Mouse (Mus musculus): ENCODE data around the gene Tenm2.

Tenm2 gene

GRCm38 (mm10) chr11:35998048-35998447, 1237.7 kb downstream of the Tenm2 start:
- in situ Hi-C loops (cut with MboI, MseI), result loop anchor here (10.0 kb wide), 2 partner anchors 143 to 563 kb away; no protein-coding TSS in a partner anchor

DNA sequence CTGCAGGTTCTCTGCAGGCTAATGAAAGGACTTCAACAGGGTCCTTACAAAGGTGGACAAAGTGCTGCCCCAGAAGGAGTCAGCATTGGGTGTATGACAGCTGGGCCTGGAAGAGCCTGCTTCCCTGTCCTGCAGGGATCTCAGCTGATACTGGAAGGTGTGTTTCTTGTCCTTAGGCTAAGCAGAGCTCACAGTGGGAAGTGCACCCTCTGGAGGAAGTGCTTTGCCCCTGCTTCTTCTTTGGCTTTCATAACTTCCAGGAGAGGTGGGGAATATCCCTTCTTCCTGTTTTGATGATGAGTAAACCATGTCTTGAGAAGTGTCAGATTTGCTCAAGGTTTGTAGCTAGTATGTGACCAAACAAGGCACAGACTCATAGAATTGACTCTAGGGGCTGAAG, 1240.5 kb downstream of the Tenm2 start:
- in situ Hi-C loops (cut with MboI, MseI), result loop anchor here (10.0 kb wide), 2 partner anchors 141 to 561 kb away; no protein-coding TSS in a partner anchor

GRCm38 (mm10) chr11:35991846-35992245, 1243.9 kb downstream of the Tenm2 start:
- in situ Hi-C loops (cut with MboI, MseI), result loop anchor here (10.0 kb wide), 2 partner anchors 137 to 557 kb away; no protein-coding TSS in a partner anchor

DNA sequence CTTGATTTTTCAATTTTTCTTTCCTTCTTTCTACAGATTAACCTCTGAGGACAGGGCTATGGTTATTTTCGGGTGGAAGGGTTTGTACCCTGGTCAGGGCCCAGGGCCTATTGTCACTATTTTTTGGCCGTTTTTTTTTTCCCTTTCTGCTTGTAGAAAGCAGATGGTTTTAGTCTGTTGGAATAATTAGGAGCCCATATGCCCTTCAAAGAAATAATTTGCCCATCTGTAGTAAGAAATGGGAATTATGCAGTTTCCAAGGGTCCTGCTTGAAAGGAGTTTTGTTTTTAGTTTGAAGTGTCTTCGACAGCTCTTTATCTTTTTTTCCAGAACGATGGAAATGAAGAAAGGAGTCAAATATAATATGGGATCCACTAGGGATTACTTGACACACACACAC, 1245.8 kb downstream of the Tenm2 start:
- in situ Hi-C loops (cut with MboI, MseI), result loop anchor here (10.0 kb wide), 3 partner anchors 135 to 1485 kb away; no protein-coding TSS in a partner anchor

- in situ Hi-C loops (cut with MboI, MseI), result loop anchor here (10.0 kb wide), 1 partner anchor 1481 kb away; no protein-coding TSS in a partner anchor
Measured at GRCm38 (mm10) chr11:35985841-35986393, 1249.8 kb downstream of the Tenm2 start.

DNA sequence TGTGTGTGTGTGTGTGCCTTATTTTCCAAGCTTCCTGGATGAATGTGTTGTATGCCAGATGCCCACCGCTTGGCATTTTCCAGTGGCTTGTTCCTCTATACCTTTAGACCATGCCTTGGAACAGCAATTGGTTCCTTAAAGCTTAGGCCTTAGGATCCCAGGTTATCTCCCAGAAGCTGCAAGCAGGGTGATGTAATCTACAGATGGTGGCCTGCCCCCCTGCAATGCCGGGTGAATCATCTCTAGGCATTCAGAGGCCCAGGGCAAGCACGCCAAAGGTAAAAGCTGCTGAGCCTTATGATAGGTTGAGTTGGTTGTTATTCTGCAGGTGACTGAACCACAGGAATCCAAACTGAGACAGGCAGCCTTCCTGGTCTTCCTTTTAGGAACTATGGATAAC, 1253.0 kb downstream of the Tenm2 start:
- in situ Hi-C loops (cut with MboI, MseI), result loop anchor here (10.0 kb wide), 1 partner anchor 1478 kb away; no protein-coding TSS in a partner anchor

DNA sequence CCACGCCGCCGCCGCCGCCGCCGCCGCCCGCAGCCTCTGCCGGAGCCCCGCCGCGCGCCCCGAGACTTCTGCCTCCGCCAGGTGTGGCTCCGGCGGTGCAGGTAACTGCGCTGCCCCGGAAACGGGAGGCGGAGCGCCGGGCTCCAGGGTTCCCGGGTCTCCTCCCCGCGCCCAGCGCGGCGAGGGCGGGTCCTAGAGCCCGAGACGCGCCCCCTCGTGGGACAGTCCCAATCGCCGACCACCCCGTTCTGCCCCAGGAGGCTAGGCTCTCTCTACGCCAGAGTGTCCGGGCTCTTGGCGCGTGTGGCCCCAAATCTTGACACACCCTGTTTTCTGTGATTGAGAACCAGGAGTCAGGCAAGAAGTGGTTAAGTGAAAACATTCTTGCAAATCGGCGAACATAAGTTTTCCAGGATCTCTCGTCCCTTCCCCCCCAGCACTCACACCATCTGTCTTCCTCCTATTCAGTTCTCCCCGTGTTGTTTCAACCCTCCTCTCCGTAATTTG, 1255.3 kb downstream of the Tenm2 start, which contains the start of gene Wwc1:
TSS of gene Wwc1 (minus strand) at position 117 of the 507 bp plus-strand sequence.
- in situ Hi-C loops (cut with MboI, MseI), result loop anchor here (10.0 kb wide), 1 partner anchor 1476 kb away; no protein-coding TSS in a partner anchor

DNA sequence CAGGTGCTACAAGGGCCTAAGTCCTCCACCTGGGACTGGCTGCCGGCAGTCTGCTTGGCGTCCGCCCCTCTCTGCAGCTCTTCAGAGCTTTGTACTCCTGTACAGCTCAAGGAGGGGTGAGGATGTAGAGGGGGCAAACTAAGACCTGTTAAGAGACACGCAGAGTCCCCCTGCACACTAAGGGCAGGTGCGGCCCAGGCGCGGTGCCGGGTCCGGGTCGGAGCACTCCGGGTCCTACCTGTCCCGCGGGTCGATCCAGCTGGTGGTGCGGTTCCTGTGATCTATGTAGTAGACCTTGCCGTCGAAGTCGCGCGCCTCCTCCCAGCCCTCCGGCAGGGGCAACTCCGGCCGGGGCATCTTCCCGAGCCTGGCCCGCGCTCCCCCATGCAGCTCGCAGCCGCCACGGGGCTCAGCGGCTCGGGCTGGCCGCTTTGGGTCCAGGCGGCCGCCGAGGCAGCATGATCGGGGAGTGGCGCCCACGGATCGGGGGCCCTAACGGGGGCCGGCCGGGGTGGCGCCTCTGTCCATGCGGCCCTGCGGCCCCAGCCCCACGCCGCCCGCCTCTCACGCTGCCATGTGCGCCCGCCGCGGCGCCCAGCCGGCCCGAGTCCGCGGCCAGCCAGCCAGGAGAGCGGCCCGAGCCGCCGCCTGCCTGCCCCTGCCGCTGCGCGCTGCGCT, 1255.9 kb downstream of the Tenm2 start:
- in situ Hi-C loops (cut with MboI, MseI), result loop anchor here (10.0 kb wide), 1 partner anchor 1475 kb away; no protein-coding TSS in a partner anchor

DNA sequence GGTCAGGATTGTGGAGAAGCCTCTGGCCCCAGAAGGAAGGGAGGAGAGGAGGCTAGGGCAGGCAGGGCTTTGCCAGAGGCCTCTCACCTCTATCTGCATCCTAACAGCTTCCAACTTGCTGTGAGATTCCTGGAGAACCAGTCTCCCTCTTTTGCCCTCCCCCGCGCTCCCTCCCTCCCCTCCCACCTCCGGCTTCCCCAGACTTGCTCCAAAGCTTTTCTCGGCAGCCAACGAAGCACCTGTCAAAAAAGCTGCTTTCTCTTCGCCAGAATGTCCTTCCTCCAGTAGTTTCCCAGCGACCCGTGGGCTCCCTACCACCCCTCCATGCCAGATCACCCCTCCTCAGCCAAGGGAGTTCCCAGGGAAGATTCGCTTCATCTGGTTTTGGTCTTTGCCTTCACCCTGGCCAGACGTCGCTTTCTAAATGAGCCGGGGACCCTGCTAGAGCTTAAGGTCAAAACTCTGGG, 1256.5 kb downstream of the Tenm2 start:
- in situ Hi-C loops (cut with MboI, MseI), result no loop called here

- in situ Hi-C loops (cut with MboI, MseI), result no loop called here
Measured at GRCm38 (mm10) chr11:35977796-35978195, 1258.0 kb downstream of the Tenm2 start.

DNA sequence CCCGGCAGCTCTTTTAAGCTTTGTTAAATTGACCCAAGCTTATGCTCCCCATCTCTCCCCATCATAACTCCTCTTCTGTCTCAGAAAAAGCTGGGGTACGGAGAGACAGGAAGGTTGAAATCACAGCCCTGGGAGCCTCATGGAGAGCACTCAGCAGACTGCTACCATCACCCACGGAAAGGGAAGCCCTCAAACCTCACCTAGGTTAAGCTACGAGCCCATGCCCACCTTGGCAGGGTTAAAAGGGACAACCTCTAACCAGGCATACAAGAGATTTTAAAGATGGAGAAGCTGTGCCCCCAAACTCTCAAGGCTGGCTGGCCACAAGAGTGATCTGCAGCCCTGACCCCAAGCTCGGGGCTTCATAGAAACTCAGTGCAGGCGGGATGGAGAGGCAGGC, 1258.7 kb downstream of the Tenm2 start:
- in situ Hi-C loops (cut with MboI, MseI), result no loop called here

DNA sequence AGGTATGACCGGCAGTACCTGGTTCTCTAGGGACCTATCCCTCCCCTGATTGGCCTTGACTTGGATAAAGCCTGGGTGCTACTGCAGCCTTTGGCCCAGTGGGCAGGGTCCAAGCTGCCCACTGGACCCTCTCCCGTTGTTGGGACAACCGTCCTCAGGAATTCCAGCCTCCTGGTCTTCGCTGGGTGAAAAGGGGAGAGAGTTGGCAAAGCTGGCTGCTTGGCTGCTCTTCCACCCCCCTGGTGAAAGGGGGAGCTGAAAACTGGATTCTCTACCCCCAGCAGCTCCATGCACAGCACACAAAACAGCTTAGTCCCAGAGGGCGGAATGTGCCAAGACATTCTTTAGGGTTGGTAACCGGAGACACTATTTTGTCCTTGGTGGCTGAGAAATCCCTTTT, 1259.3 kb downstream of the Tenm2 start:
- in situ Hi-C loops (cut with MboI, MseI), result no loop called here

- in situ Hi-C loops (cut with MboI, MseI), result no loop called here
Measured at GRCm38 (mm10) chr11:35974632-35975450, 1260.9 kb downstream of the Tenm2 start.

- in situ Hi-C loops (cut with MboI, MseI), result no loop called here
Measured at GRCm38 (mm10) chr11:35973135-35973534, 1262.6 kb downstream of the Tenm2 start.

DNA sequence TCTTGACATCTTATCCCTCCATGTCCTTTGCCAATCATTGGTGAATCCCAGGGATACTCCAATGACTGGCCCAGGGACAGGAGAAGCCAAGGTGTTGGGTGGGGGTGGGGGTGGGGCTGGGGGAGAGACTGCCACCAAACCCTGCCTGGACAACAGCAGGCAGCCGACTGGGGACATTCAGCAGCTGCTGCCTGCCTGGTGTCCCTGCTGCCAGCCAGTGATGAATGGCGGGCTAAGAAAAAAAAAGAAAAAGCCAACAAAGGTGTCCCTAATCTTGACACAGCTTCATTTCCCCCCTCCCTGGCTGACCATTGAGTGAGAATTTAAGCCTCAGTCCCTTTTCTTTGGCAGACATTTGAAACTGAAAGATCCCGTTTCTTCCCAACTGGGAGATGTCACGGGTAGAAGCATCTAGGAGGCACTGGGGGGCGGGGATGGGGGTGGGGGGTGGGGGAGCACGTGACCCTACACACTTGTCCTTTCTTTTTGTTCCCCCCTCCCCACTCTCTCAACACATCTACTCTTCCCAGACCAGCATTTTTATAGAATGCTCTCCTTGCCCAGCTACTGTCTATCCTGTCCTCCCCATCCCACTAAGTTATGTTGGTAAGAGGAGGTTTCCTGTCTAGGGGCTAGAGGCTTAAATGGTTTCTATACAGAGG, 1263.4 kb downstream of the Tenm2 start:
- in situ Hi-C loops (cut with MboI, MseI), result no loop called here

GRCm38 (mm10) chr11:35970806-35971705, 1264.7 kb downstream of the Tenm2 start:
- in situ Hi-C loops (cut with MboI, MseI), result no loop called here

DNA sequence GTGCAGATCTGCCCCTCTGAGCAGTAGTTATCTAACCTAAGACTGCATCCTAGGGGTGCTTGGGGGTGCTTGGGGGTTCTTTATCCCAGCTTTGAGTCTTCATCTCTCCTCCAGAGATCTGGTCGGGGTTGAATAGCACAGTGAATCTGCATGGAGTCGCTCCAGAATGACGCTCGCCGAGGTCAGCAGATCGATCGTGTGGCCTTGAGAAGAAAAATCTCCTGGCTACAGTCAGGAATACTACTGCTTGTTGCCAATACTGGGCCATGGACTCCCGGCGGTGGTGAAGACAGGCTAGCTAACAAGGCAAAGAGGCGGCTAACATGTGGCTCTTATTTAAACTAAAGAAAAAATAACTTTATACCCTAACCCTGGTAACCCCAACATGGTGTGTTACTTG, 1267.5 kb downstream of the Tenm2 start:
- in situ Hi-C loops (cut with MboI, MseI), result no loop called here

DNA sequence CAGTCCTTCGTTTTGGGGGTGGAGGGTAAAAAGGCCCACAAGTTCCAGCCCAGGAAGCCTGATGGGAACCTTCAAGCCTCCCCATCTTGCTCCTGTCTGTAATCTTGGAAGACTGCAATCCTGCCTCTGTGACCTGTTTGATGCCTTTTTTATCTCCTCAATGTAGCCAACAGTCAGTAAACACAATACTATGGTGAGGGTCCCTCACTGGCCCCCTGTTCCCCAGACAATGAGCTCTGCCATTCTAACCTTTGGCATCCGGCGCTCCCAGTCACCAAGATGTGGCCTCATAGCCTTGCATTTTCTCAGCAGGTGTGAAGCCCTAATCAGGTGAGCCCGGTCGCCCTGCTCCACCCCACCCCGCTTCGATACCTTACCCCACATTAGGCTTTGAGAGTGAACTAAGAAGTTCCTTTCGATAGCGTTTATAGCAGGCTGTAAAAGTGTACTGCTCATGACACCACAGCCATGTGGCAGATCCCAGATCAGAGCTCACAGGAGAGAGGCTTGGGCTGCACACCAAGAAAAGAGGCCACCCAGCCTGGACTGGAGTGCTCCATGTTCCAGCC, 1271.7 kb downstream of the Tenm2 start:
- in situ Hi-C loops (cut with MboI, MseI), result no loop called here

GRCm38 (mm10) chr11:35963554-35963953, 1272.2 kb downstream of the Tenm2 start:
- in situ Hi-C loops (cut with MboI, MseI), result no loop called here

DNA sequence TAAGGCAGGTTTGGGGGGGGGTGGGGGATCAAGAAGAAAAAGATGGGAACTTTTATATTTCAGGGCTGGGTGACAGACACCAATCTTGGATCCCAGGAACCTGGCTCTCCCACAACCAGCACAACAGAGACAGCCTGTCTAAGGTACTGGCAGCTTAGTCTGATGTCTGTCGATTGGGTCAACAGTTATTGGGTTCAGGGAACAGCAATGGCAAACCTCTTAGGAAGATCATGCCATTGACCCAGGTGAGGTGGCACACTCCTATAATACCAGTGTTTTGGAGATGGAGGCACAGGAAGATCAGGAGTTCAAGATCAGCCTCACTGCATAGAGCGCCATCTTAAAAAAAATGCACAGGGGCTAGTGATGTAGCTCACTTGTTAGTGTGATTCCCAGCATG, 1273.3 kb downstream of the Tenm2 start:
- in situ Hi-C loops (cut with MboI, MseI), result no loop called here
